Mouse (Mus musculus) left cerebral cortex, adult 18-20 months (tissue): ENCODE data around the gene Ankrd63. TPM values are rescaled to one million over a fixed set of nuclear protein-coding genes. Genes with fewer than 3 reads are reported as not detected.

ENCODE experiments used
- DNase-seq, 2 experiments: peaks; one replicate each; pipeline ENCODE4 v3.0.0; 2021 to 2022; ENCODE audit warnings: low spot score in 2 of 2, mixed read lengths in 1 of 2
- total RNA-seq, 2 experiments: library from RNA; stranded (reverse); gene quantifications; 2 replicates each; pipeline ENCODE4 v1.2.3; 2021

The Ankrd63 gene
- total RNA-seq, 2 experiments from 2014 or later = 27.5 to 33.7 TPM

GRCm38 (mm10) chr2:118695677-118696232 lies 8.0 kb downstream of the Ankrd63 start:
- DNase-seq = peak in 1 of 2 experiments; percentile 44

- DNase-seq = no peak
Observed at GRCm38 (mm10) chr2:118693370-118693966, 10.3 kb downstream of the Ankrd63 start.

GRCm38 (mm10) chr2:118689875-118690274 lies 13.9 kb downstream of the Ankrd63 start:
- no peak for DNase-seq

- DNase-seq = no peak
Observed at GRCm38 (mm10) chr2:118687791-118688190, 16.0 kb downstream of the Ankrd63 start.

GRCm38 (mm10) chr2:118686693-118687092 lies 17.1 kb downstream of the Ankrd63 start:
- DNase-seq = no peak

- DNase-seq = no peak
Observed at GRCm38 (mm10) chr2:118685088-118685487, 18.7 kb downstream of the Ankrd63 start.

- no peak for DNase-seq
Observed at GRCm38 (mm10) chr2:118682544-118683260, 21.1 kb downstream of the Ankrd63 start.

GRCm38 (mm10) chr2:118680926-118681325 lies 22.8 kb downstream of the Ankrd63 start:
- no peak for DNase-seq

GRCm38 (mm10) chr2:118679577-118679976 lies 24.2 kb downstream of the Ankrd63 start:
- no peak for DNase-seq

- DNase-seq = no peak
Observed at GRCm38 (mm10) chr2:118677817-118678216, 25.9 kb downstream of the Ankrd63 start.

- peak; percentile 37 to 51 for DNase-seq
Observed at GRCm38 (mm10) chr2:118676839-118677741, 26.7 kb downstream of the Ankrd63 start.

GRCm38 (mm10) chr2:118674500-118674899 lies 29.3 kb downstream of the Ankrd63 start:
- no peak for DNase-seq

- no peak for DNase-seq
Observed at GRCm38 (mm10) chr2:118673686-118674465, 29.9 kb downstream of the Ankrd63 start.

- DNase-seq = no peak
Observed at GRCm38 (mm10) chr2:118671728-118672127, 32.0 kb downstream of the Ankrd63 start.

- no peak for DNase-seq
Observed at GRCm38 (mm10) chr2:118669785-118670184, 34.0 kb downstream of the Ankrd63 start.

GRCm38 (mm10) chr2:118669245-118669644 lies 34.5 kb downstream of the Ankrd63 start:
- no peak for DNase-seq

- DNase-seq = no peak
Observed at GRCm38 (mm10) chr2:118667181-118667580, 36.6 kb downstream of the Ankrd63 start.

- no peak for DNase-seq
Observed at GRCm38 (mm10) chr2:118665616-118666015, 38.1 kb downstream of the Ankrd63 start.

GRCm38 (mm10) chr2:118664975-118665516 lies 38.7 kb downstream of the Ankrd63 start:
- DNase-seq = no peak
